Mouse (Mus musculus) cerebellum, postnatal 36 days (tissue): ENCODE measurements around the gene Dnttip2.

Experiments used
- DNase-seq, 2 experiments: peaks; one replicate each; pipeline ENCODE4 v3.0.0; 2021 to 2022; ENCODE audit warnings: mixed read lengths in 2 of 2

The Dnttip2 gene

GRCm38 (mm10) chr3:122333493-122333892 lies 59.3 kb downstream of the Dnttip2 start:
- DNase-seq, result no peak

- DNase-seq, result no peak
Observed at GRCm38 (mm10) chr3:122333902-122334301, 59.7 kb downstream of the Dnttip2 start.

GRCm38 (mm10) chr3:122334375-122334774 lies 60.2 kb downstream of the Dnttip2 start:
- no peak for DNase-seq
